Mouse (Mus musculus) liver, embryonic 14.5 days (tissue): ENCODE measurements at regions not wholly inside any gene's neighbourhood (a gene's known extent, or its start where the extent isn't known, plus 50 kb on each side); places are given as distances from the start of the nearest gene placed in this dataset.

ENCODE experiments used
- ATAC-seq: fragments of 200-750 bp; cut with Nextera tagmentation; 2 replicates; pipeline ENCODE4 v1.8.0; 2017; ENCODE audit warnings: moderate number of reproducible peaks, mild to moderate bottlenecking, moderate library complexity; ENCODE audit not compliant: insufficient read depth
- DNase-seq, 3 experiments: peaks; one replicate each; pipeline ENCODE4 v3.0.0-alpha.2; 2012 to 2013; ENCODE audit warnings: low read depth in 3 of 3, low spot score in 3 of 3
- H3K27ac ChIP-seq: fragments of 300-500 bp; sonication (generic); 2 replicates; pipeline ENCODE4 v1.5.1; 2014; ENCODE audit warnings: moderate library complexity, mild to moderate bottlenecking, control low read depth, inconsistent platforms
- H3K27me3 ChIP-seq: fragments of 300-500 bp; sonication (generic); 2 replicates; pipeline ENCODE4 v1.6.1; 2014; ENCODE audit warnings: mild to moderate bottlenecking, low read length, moderate library complexity; ENCODE audit not compliant: control insufficient read depth, insufficient read depth
- H3K36me3 ChIP-seq: fragments of 300-500 bp; sonication (generic); replicated peaks from 2 replicates; pipeline ENCODE4 v1.6.1; 2014; ENCODE audit warnings: low read depth; ENCODE audit not compliant: control insufficient read depth, insufficient read depth
- H3K4me1 ChIP-seq, 2 experiments: fragments of 200-500 bp in 1 of 2; fragments of 300-500 bp in 1 of 2; sonication (generic) in 1 of 2; replicated peaks; 2 replicates each; pipeline ENCODE4 v1.6.1; 2012 to 2014; ENCODE audit warnings: antibody characterized with exemption in 1 of 2, inconsistent platforms in 1 of 2, low read length in 1 of 2; ENCODE audit not compliant: control insufficient read depth in 2 of 2, insufficient read depth in 2 of 2
- H3K4me2 ChIP-seq: fragments of 300-500 bp; sonication (generic); 2 replicates; pipeline ENCODE4 v1.6.1; 2014; ENCODE audit warnings: low read depth, mild to moderate bottlenecking, control low read depth, moderate library complexity
- H3K4me3 ChIP-seq, 2 experiments: fragments of 200-500 bp in 1 of 2; fragments of 300-500 bp in 1 of 2; sonication (generic) in 1 of 2; 2 replicates each; pipeline ENCODE4 v1.5.1; 2012 to 2014; ENCODE audit warnings: low read depth in 2 of 2, low read length in 2 of 2, mild to moderate bottlenecking in 2 of 2, control low read depth in 1 of 2, inconsistent platforms in 1 of 2, moderate library complexity in 1 of 2; ENCODE audit not compliant: insufficient read depth in 1 of 2
- H3K9ac ChIP-seq: fragments of 300-500 bp; sonication (generic); replicated peaks from 2 replicates; pipeline ENCODE4 v1.6.1; 2014; ENCODE audit warnings: mild to moderate bottlenecking, control low read depth, moderate library complexity
- H3K9me3 ChIP-seq: fragments of 300-500 bp; sonication (generic); 2 replicates; pipeline ENCODE4 v1.6.1; 2016; ENCODE audit warnings: low read length, mixed read lengths; ENCODE audit not compliant: control insufficient read depth
- CTCF ChIP-seq: IDR thresholded peaks from 2 replicates; pipeline ENCODE4 v1.5.1; 2016; ENCODE audit warnings: antibody characterized with exemption, low read depth, control low read depth
- EP300 ChIP-seq: IDR thresholded peaks from 2 replicates; pipeline ENCODE4 v1.6.1; 2016; ENCODE audit warnings: antibody characterized with exemption, low read depth
- WGBS: fragments of 180-500 bp; shearing (Covaris S2); extraction: QIAGEN DNeasy Blood & Tissue Kit; methylation state at CpG from one replicate; pipeline ENCODE4 v1.1.7; 2014; ENCODE audit not compliant: insufficient replicate concordance; 5-methylcytosine and 5-hydroxymethylcytosine counted together

DNA sequence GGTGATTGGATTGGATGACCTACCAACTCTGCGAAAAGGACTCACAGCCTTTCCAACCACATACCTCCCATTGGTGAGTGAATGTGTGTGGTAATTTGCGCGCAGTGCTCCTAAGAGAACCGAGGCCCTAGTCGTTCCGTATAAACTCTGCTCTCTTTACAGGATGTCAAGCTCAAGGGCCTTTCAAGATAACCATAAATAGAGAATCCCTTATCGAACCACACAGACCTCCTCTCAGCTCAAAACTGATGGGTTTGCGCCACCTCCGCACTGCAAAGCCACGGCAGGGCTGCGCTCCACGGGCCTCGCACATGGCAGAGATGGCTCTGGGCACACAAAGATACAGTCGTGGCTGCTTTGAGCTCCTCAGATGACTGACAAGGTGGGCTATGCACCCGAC lies 126.0 kb upstream of the Aco1 start:
- ATAC-seq (0 out of 2 replicates have a peak, but pooled peaks have one; percentile 28), DNase-seq (no peak)
- TF ChIP-seq EP300 (no peak), CTCF (no peak)
- no peaks in the 10 kb centered on the region for H3K4me1 ChIP-seq
- H3K9me3 ChIP-seq: no peaks in the 10 kb centered on the region
- no peak overlapping the region for H3K27ac ChIP-seq
- no peaks in the 10 kb centered on the region for H3K27me3 ChIP-seq
- H3K36me3 ChIP-seq: no peaks in the 10 kb centered on the region
- 54% methylated on average over 15 of the region's 15 CpGs for WGBS
- no peak overlapping the region for H3K4me2 ChIP-seq
- no peak overlapping the region for H3K9ac ChIP-seq
- H3K4me3 ChIP-seq: no peak overlapping the region

DNA sequence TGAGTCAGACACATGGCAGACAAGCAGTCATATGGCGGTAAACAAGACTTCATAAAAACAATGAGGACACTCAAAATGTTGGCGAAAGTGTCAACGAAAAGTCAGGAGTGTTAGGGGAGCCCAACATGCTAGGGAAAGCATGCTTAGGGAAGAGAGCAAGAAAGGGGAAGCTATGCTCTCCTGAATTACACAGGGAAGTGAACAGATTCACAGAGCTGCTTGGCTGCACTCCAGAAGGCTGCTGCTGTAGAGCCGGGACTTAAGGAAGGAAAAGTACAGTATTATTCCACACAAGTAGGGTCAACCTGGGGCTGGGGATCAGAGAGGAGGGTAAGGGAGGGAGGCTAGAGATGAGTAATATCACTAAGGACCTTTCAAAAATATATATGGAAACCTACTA lies 124.7 kb upstream of the Aco1 start:
- Histone ChIP-seq H3K9me3 (no peaks in the 10 kb centered on the region), H3K4me3 (no peak overlapping the region), H3K27me3 (no peaks in the 10 kb centered on the region), H3K4me1 (no peaks in the 10 kb centered on the region), H3K36me3 (no peaks in the 10 kb centered on the region), H3K9ac (no peak overlapping the region), H3K27ac (no peak overlapping the region), H3K4me2 (no peak overlapping the region)
- DNase-seq (no peak), ATAC-seq (no peak)
- 64% methylated on average over 4 of the region's 4 CpGs for WGBS
- TF ChIP-seq EP300 (no peak), CTCF (no peak)

DNA sequence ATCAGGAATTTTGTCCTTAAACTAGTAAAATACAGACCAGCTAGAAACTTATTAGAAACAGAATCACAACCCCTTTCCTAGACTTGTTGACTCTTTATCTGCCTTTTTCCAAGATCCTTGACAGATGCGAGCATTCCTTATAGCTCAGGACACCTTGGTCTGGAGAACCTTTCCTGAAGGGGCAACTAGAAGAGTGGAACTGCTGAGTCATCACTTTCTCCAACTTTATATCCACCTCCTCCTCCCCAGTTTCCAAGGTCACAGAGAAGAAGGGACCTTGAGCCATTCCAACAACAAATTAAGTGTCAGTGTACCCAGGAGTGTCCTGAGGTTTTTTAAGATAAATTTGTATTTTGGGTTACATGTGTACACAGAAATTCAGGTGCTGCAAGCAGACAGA lies 111.5 kb upstream of the Aco1 start:
- Histone ChIP-seq H3K36me3 (no peaks in the 10 kb centered on the region), H3K4me1 (no peaks in the 10 kb centered on the region), H3K27me3 (no peaks in the 10 kb centered on the region), H3K27ac (no peak overlapping the region), H3K9me3 (no peaks in the 10 kb centered on the region), H3K4me3 (no peak overlapping the region), H3K9ac (no peak overlapping the region), H3K4me2 (no peak overlapping the region)
- ATAC-seq (no peak), DNase-seq (no peak)
- TF ChIP-seq CTCF (no peak), EP300 (no peak)
- WGBS: 72% methylated on average over 1 of the region's 1 CpGs

DNA sequence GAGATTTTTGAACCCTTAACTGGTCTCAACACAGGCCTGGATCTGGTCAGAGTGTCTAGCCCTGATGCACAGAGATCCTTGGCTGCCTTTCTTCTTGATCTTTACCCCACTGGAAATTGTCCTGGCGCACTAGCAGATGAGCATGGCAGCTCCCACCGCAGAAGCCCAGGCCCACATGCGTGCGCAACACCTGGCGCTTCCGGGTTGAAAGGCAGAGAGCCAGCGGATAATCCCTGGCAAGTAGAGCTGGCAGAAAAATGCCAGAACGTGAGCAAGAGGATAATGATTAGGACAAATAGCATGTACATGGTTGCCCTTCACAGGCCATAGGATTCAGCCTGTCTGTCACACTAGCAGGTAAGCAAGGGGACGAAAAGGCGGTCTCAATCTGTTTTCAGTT lies 95.0 kb upstream of the Aco1 start:
- Histone ChIP-seq H3K27ac (no peak overlapping the region), H3K27me3 (no peaks in the 10 kb centered on the region), H3K9me3 (no peaks in the 10 kb centered on the region), H3K4me2 (no peak overlapping the region), H3K4me3 (no peak overlapping the region), H3K4me1 (no peaks in the 10 kb centered on the region), H3K9ac (no peak overlapping the region), H3K36me3 (no peaks in the 10 kb centered on the region)
- ATAC-seq (no peak), DNase-seq (no peak)
- no peak for TF ChIP-seq EP300
- no peak for TF ChIP-seq CTCF
- WGBS: 81% methylated on average over 10 of the region's 10 CpGs

DNA sequence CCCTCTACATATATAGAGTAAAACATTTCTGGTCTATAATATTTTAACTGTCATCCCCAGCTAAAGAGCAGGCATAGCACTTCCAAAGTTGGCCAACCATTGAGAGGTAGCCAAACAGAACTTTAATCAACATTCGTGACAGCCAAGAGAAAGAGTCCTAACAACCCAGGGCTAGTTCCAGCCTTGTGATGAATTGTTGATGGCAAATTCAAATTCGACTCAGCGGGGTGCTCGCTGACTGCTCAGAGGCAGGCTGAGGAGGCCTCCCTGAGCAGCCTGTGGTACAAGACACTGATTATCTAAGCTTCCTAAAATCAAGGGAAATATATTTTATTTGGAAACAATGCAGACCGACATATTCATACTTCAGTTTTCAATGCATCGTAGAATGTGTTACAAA lies 93.8 kb upstream of the Aco1 start:
- H3K4me3 ChIP-seq: no peak overlapping the region
- H3K4me1 ChIP-seq: no peaks in the 10 kb centered on the region
- no peak for DNase-seq
- no peak for TF ChIP-seq EP300
- TF ChIP-seq CTCF: no peak
- no peaks in the 10 kb centered on the region for H3K36me3 ChIP-seq
- no peak overlapping the region for H3K27ac ChIP-seq
- no peak overlapping the region for H3K9ac ChIP-seq
- WGBS: 71% methylated on average over 6 of the region's 6 CpGs
- no peak for ATAC-seq
- no peak overlapping the region for H3K4me2 ChIP-seq
- H3K27me3 ChIP-seq: no peaks in the 10 kb centered on the region
- H3K9me3 ChIP-seq: no peaks in the 10 kb centered on the region

DNA sequence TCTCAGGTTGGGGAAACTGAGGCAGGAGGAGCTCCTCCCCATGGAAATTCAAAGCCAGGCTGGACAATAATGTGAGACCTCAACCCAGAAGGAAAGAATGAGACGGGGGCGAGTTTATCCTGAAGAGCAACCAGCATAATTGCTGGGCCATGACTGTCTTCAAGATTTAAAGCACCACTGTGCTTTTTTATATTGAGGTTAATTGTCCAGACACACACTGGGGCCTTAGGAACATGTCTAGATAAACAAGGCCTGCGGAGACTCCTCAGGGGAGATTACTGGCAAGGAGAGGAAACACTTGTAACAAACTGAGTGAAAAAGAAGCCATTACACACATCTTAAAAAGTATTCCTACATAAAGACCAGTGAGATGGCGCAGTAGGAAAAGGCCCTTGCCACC lies 91.0 kb upstream of the Aco1 start:
- no peak for ATAC-seq
- Histone ChIP-seq H3K4me3 (no peak overlapping the region), H3K27ac (no peak overlapping the region), H3K9ac (no peak overlapping the region), H3K4me1 (no peaks in the 10 kb centered on the region), H3K4me2 (no peak overlapping the region), H3K27me3 (no peaks in the 10 kb centered on the region), H3K9me3 (no peaks in the 10 kb centered on the region), H3K36me3 (no peaks in the 10 kb centered on the region)
- 72% methylated on average over 4 of the region's 4 CpGs for WGBS
- TF ChIP-seq EP300 (no peak), CTCF (no peak)
- DNase-seq: no peak
